Mouse (Mus musculus) kidney, adult 2 months (tissue): ENCODE data around the gene Col4a2.

ENCODE experiments used
- CTCF ChIP-seq: fragments of 200-500 bp; conservative IDR thresholded peaks from 2 replicates; pipeline ENCODE4 v1.5.1; 2011; ENCODE audit warnings: low read depth, mild to moderate bottlenecking, control low read depth, low read length, moderate library complexity, mixed read lengths; ENCODE audit not compliant: insufficient read depth, insufficient read length
- POLR2A ChIP-seq: fragments of 200-500 bp; IDR thresholded peaks from one replicate; pipeline ENCODE4 v1.6.1; 2011; ENCODE audit warnings: low read depth, low read length, control low read depth

DNA sequence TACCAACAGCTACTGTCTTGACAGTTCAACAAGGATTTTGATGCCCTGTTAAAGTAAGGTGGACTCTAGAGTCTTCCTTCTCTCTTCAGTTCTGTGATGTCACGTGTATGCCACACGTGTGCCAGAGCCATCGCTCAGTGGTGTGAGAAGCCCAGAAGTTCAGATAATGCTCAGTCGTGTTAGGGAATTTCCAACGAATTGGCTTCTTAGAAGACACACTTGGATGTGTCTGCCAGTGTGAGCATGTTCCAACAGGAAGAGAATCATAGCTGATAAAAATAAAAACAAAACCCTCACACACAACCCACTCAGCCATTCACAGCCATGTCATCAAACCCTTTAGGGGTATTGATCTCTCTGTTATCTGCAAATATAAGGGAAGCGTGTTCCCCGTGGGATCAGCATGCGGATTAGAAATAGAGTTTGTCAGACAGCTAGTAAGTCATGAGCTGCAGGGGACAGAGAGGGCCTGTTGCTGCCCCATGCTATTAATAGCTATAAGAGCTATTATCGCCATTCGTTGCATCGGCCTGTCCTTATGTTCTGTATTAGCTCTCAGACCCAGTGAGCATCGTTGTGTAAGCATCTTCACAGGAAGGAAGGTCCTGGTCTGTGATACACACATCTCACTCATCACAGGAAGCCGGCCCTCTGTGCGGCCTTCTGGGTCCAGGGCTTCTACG is 61.2 kb downstream of the Col4a2 start:
- TF ChIP-seq CTCF (no peak), POLR2A (no peak)
